Mouse (Mus musculus): ENCODE results near the gene Hps6. TPM values are rescaled to one million over a fixed set of nuclear protein-coding genes. Genes with fewer than 3 reads are reported as not detected.
A peak's percentile ranks its signal among the peaks of the same experiment; 100 is the strongest.

Hps6 gene
- polyA plus RNA-seq, 1 experiment from 2014 or later: 1.9 TPM

GRCm38 (mm10) chr19:46038851-46039260 is 35.5 kb downstream of the Hps6 start:
- ATAC-seq (replicated peaks; ENCODE audit: insufficient number of reproducible peaks, low FRiP score, low TSS enrichment, low read depth): 0 out of 2 replicates have a peak, but pooled peaks have one; percentile 15
- Histone ChIP-seq H3K9ac (replicated peaks; ENCODE audit: low read length) (peak overlapping the region; percentile 98), H3K4me1 (ENCODE audit: control insufficient read depth, insufficient read depth, low read length) (peaks cover 11% of the 10 kb centered on the region), H3K27ac (replicated peaks; ENCODE audit: low read depth, low read length) (peak overlapping the region; percentile 85), H3K27me3 (ENCODE audit: control insufficient read depth, insufficient read depth, low read length) (no peaks in the 10 kb centered on the region), H3K4me3 (ENCODE audit: low read depth, low read length) (peak overlapping the region; percentile 85), H3K9me3 (replicated peaks; ENCODE audit: control insufficient read depth, low read length) (no peaks in the 10 kb centered on the region), H3K4me2 (ENCODE audit: low read depth, low read length) (peak overlapping the region; percentile 96), H3K36me3 (replicated peaks; ENCODE audit: control insufficient read depth, insufficient read depth, low read depth, low read length) (peaks cover 24% of the 10 kb centered on the region)
- WGBS: 0% methylated on average over 17 of the region's 17 CpGs
- peak; percentile 17 for DNase-seq (ENCODE audit: low spot score)

DNA sequence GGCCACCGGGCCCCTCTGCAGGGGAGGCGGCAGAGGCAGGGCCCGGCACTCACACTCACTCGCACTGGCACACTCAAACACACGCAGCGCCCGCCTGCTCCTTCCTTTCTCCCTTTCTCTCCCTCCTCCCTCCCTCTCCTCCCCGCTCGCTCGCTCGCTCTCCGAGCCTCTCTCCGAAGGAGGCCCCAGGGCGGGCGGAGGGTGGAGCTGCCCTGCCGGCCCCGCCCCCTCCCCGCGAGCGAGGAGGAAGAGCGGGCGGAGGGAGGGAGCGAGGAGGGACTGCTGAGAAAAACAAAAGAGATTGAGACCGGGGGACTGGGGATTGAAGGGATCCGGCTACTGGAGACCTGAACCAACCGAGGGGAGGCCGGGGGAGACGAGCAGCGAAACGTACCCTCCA is 36.2 kb downstream of the Hps6 start:
- Histone ChIP-seq H3K4me1 (ENCODE audit: control insufficient read depth, insufficient read depth, low read length) (peaks cover 12% of the 10 kb centered on the region), H3K4me2 (ENCODE audit: low read depth, low read length) (peak overlapping the region; percentile 96), H3K36me3 (replicated peaks; ENCODE audit: control insufficient read depth, insufficient read depth, low read depth, low read length) (peaks cover 18% of the 10 kb centered on the region), H3K27ac (replicated peaks; ENCODE audit: low read depth, low read length) (peak overlapping the region; percentile 85), H3K27me3 (ENCODE audit: control insufficient read depth, insufficient read depth, low read length) (no peaks in the 10 kb centered on the region), H3K4me3 (ENCODE audit: low read depth, low read length) (peak overlapping the region; percentile 85), H3K9me3 (replicated peaks; ENCODE audit: control insufficient read depth, low read length) (no peaks in the 10 kb centered on the region), H3K9ac (replicated peaks; ENCODE audit: low read length) (peak overlapping the region; percentile 98)
- under 1% methylated on average over 14 of the region's 30 CpGs for WGBS
- DNase-seq (ENCODE audit: low spot score) (peak; percentile 97), ATAC-seq (replicated peaks; ENCODE audit: insufficient number of reproducible peaks, low FRiP score, low TSS enrichment, low read depth) (peak; percentile 54)

DNA sequence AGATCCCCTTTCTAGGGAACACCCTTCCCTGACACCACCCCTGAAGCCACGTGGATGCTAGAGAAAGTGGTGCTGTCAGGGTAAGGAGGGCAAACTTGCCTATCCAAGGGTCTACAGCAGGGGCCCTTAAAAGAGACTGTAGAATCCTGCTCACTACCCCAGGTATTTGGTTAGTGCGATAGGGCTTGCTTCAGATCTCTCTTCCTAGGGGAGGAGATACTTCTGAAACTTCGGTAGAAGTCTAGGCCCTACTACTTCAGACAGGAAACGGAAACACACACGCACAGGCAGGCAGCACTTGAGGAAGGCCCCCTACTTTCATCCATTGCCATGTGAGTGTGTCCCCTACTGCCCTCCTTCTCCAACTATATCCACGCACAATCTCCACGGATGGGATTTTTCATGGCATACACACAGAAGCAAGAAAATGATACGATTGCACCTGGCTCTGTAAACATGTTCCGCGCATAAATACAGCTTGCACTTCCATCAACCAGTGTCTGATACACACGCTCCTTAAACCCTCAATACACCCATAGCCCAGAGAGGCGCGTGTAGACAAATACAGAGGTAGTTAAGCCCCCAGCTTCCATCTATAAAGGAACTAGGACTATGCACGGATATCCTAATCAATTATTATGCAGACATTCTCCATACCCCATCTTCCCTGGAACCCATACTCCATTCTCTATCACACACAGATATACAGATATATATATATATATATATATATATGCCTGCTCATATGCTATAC is 37.0 kb downstream of the Hps6 start:
- no peaks in the 10 kb centered on the region for H3K27me3 ChIP-seq (ENCODE audit: control insufficient read depth, insufficient read depth, low read length)
- peak overlapping the region; percentile 85 for H3K4me3 ChIP-seq (ENCODE audit: low read depth, low read length)
- DNase-seq (ENCODE audit: low spot score): peak; percentile 22
- peak overlapping the region; percentile 48 for H3K4me2 ChIP-seq (ENCODE audit: low read depth, low read length)
- H3K36me3 ChIP-seq (replicated peaks; ENCODE audit: control insufficient read depth, insufficient read depth, low read depth, low read length): peaks cover 9% of the 10 kb centered on the region
- peak overlapping the region; percentile 85 for H3K27ac ChIP-seq (replicated peaks; ENCODE audit: low read depth, low read length)
- no peak for ATAC-seq (replicated peaks; ENCODE audit: insufficient number of reproducible peaks, low FRiP score, low TSS enrichment, low read depth)
- H3K4me1 ChIP-seq (ENCODE audit: control insufficient read depth, insufficient read depth, low read length): peaks cover 12% of the 10 kb centered on the region
- peak overlapping the region; percentile 98 for H3K9ac ChIP-seq (replicated peaks; ENCODE audit: low read length)
- H3K9me3 ChIP-seq (replicated peaks; ENCODE audit: control insufficient read depth, low read length): no peaks in the 10 kb centered on the region
- 40% methylated on average over 14 of the region's 14 CpGs for WGBS

GRCm38 (mm10) chr19:46041299-46041932 is 38.1 kb downstream of the Hps6 start:
- Histone ChIP-seq H3K4me1 (ENCODE audit: control insufficient read depth, insufficient read depth, low read length) (peaks cover 12% of the 10 kb centered on the region), H3K4me3 (ENCODE audit: low read depth, low read length) (peak overlapping the region; percentile 28)

DNA sequence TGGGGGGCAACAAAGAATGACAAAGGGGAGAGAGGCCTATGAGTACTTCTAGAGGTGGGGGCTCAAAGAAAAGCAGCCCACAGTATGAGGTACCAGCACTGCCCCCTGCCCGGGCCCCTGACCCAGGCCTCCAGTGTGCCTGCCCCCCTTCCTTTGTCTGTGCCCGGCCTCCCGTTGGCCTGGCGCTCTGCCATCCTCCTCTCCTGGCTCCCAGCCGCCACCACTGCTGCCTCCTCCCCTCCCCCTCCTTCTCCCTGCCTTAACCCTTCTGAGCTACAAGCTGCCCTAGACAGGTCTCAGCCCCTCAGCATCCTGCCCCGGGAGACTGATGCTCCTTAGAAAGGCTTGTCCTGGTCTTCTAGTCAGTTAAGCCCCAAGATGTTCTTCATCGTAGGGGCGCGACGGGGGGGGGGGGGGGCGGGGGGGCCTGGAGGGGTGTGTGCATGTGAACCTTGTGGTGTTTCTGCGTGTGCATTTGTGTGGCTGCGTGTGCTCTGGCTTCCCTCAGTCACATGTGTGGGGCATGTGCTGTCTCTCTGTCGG is 38.7 kb downstream of the Hps6 start:
- no peaks in the 10 kb centered on the region for H3K9me3 ChIP-seq (replicated peaks; ENCODE audit: control insufficient read depth, low read length)
- 0% methylated on average over 12 of the region's 14 CpGs for WGBS
- H3K4me3 ChIP-seq (ENCODE audit: low read depth, low read length): peak overlapping the region; percentile 28
- ATAC-seq (replicated peaks; ENCODE audit: insufficient number of reproducible peaks, low FRiP score, low TSS enrichment, low read depth): peak; percentile 20; the same call in 1 of the 2 replicates
- peak overlapping the region; percentile 66 for H3K9ac ChIP-seq (replicated peaks; ENCODE audit: low read length)
- H3K4me2 ChIP-seq (ENCODE audit: low read depth, low read length): peak overlapping the region; percentile 81
- peak; percentile 81 for DNase-seq (ENCODE audit: low spot score)
- peak overlapping the region; percentile 92 for H3K27ac ChIP-seq (replicated peaks; ENCODE audit: low read depth, low read length)
- H3K36me3 ChIP-seq (replicated peaks; ENCODE audit: control insufficient read depth, insufficient read depth, low read depth, low read length): no peaks in the 10 kb centered on the region
- H3K4me1 ChIP-seq (ENCODE audit: control insufficient read depth, insufficient read depth, low read length): peaks cover 12% of the 10 kb centered on the region
- H3K27me3 ChIP-seq (ENCODE audit: control insufficient read depth, insufficient read depth, low read length): no peaks in the 10 kb centered on the region

More at GRCm38 (mm10) chr19:46041299-46041932, 38.1 kb downstream of the Hps6 start:
- H3K27ac ChIP-seq (replicated peaks; ENCODE audit: low read depth, low read length): peak overlapping the region; percentile 92
- DNase-seq (ENCODE audit: low spot score): no peak
- H3K9ac ChIP-seq (replicated peaks; ENCODE audit: low read length): peak overlapping the region; percentile 66
- no peaks in the 10 kb centered on the region for H3K27me3 ChIP-seq (ENCODE audit: control insufficient read depth, insufficient read depth, low read length)
- ATAC-seq (replicated peaks; ENCODE audit: insufficient number of reproducible peaks, low FRiP score, low TSS enrichment, low read depth): 0 out of 2 replicates have a peak, but pooled peaks have one; percentile 0
- WGBS: 14% methylated on average over 7 of the region's 7 CpGs
- no peaks in the 10 kb centered on the region for H3K9me3 ChIP-seq (replicated peaks; ENCODE audit: control insufficient read depth, low read length)
- H3K4me2 ChIP-seq (ENCODE audit: low read depth, low read length): peak overlapping the region; percentile 81
- H3K36me3 ChIP-seq (replicated peaks; ENCODE audit: control insufficient read depth, insufficient read depth, low read depth, low read length): no peaks in the 10 kb centered on the region

DNA sequence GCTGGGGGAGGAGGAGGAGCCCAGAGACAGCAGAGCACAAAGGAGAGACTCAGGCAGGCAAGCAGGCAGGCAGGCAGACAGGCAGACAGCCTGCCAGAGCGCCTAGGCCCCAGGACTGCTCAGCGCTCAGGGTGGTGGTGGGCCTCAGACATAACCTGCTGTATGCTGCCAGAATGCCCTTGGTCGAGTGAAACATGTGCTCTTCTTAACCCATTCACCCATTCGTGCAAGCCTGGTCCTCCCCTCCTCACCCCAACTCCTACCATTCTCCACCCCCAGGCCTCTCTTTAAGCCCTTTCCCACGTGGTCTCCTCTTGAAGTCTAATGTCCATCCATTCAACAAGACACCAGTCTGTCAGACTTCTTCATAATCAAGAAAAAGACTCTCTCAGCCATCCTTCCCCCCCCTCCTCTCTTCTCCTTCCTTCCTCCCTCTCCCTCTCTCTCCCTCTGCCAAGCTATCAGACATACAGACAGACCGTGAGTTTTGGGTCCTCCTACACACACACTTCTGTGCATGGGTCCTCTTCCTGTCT is 39.2 kb downstream of the Hps6 start:
- H3K4me1 ChIP-seq (ENCODE audit: control insufficient read depth, insufficient read depth, low read length): peaks cover 12% of the 10 kb centered on the region
- H3K9ac ChIP-seq (replicated peaks; ENCODE audit: low read length): peak overlapping the region; percentile 66
- peak overlapping the region; percentile 92 for H3K27ac ChIP-seq (replicated peaks; ENCODE audit: low read depth, low read length)
- 4% methylated on average over 6 of the region's 6 CpGs for WGBS
- peak overlapping the region; percentile 28 for H3K4me3 ChIP-seq (ENCODE audit: low read depth, low read length)
- no peaks in the 10 kb centered on the region for H3K36me3 ChIP-seq (replicated peaks; ENCODE audit: control insufficient read depth, insufficient read depth, low read depth, low read length)
- peak; percentile 46 for ATAC-seq (replicated peaks; ENCODE audit: insufficient number of reproducible peaks, low FRiP score, low TSS enrichment, low read depth)
- H3K4me2 ChIP-seq (ENCODE audit: low read depth, low read length): peak overlapping the region; percentile 81
- no peaks in the 10 kb centered on the region for H3K9me3 ChIP-seq (replicated peaks; ENCODE audit: control insufficient read depth, low read length)
- DNase-seq (ENCODE audit: low spot score): peak; percentile 73
- no peaks in the 10 kb centered on the region for H3K27me3 ChIP-seq (ENCODE audit: control insufficient read depth, insufficient read depth, low read length)

- Histone ChIP-seq H3K4me3 (ENCODE audit: low read depth, low read length) (peak overlapping the region; percentile 95; the same call in 1 of the 2 replicates), H3K9me3 (replicated peaks; ENCODE audit: control insufficient read depth, low read length) (no peaks in the 10 kb centered on the region), H3K4me1 (ENCODE audit: control insufficient read depth, insufficient read depth, low read length) (peaks cover 12% of the 10 kb centered on the region), H3K4me2 (ENCODE audit: low read depth, low read length) (peak overlapping the region; percentile 81), H3K27me3 (ENCODE audit: control insufficient read depth, insufficient read depth, low read length) (no peaks in the 10 kb centered on the region), H3K27ac (replicated peaks; ENCODE audit: low read depth, low read length) (peak overlapping the region; percentile 92; the same call in 1 of the 2 replicates), H3K36me3 (replicated peaks; ENCODE audit: control insufficient read depth, insufficient read depth, low read depth, low read length) (no peaks in the 10 kb centered on the region), H3K9ac (replicated peaks; ENCODE audit: low read length) (peak overlapping the region; percentile 94; the same call in 1 of the 2 replicates)
- 67% methylated on average over 7 of the region's 7 CpGs for WGBS
- no peak for DNase-seq (ENCODE audit: low spot score)
- no peak for ATAC-seq (replicated peaks; ENCODE audit: insufficient number of reproducible peaks, low FRiP score, low TSS enrichment, low read depth)
Measured at GRCm38 (mm10) chr19:46043380-46043779, 40.1 kb downstream of the Hps6 start.
